ENCODE assay signal across 15 mouse cellular contexts in genomic region chr19:53454059-53454458, GRCm38 (mm10).
A peak's percentile ranks its signal among the peaks of the same experiment; 100 is the strongest.
DNase-seq lines count a peak whose midpoint lies in the region; ATAC-seq lines count a peak whose summit lies in the region.
"Had no signal": no experiment of that assay in that cellular context is flagged by ENCODE, and none has a peak within 500 bp of the region (broad histone marks: within the 10 kb centered on the region; RNA-seq: fewer than 3 reads in every experiment).

No protein-coding gene starts in this region.

- no peak overlapping the region for H3K4me3 ChIP-seq in heart, embryonic 10.5 days
- no peak overlapping the region for H3K4me3 ChIP-seq in heart, embryonic 11.5 days (ENCODE audit: low read depth, low read length)
- H3K4me3 ChIP-seq in neural tube, embryonic 13.5 days = no peak overlapping the region
- H3K4me3 ChIP-seq in hindbrain, embryonic 16.5 days (ENCODE audit: low read length) = no peak overlapping the region
- H3K4me3 ChIP-seq: gastrocnemius, adult 2 months; heart, embryonic 12.5 days; limb, embryonic 13.5 days had no signal

- H3K9me3 ChIP-seq in heart, embryonic 10.5 days = no peaks in the 10 kb centered on the region
- H3K9me3 ChIP-seq in heart, embryonic 11.5 days (replicated peaks; ENCODE audit: control insufficient read depth, low read length) = no peaks in the 10 kb centered on the region
- H3K9me3 ChIP-seq in neural tube, embryonic 13.5 days = no peaks in the 10 kb centered on the region
- H3K9me3 ChIP-seq in hindbrain, embryonic 16.5 days (ENCODE audit: control insufficient read depth, low read length) = no peaks in the 10 kb centered on the region
- H3K9me3 ChIP-seq: heart, embryonic 12.5 days; limb, embryonic 13.5 days had no signal

- no peak overlapping the region for H3K9ac ChIP-seq in heart, embryonic 11.5 days (ENCODE audit: low read depth, low read length)
- no peak overlapping the region for H3K9ac ChIP-seq in neural tube, embryonic 13.5 days
- H3K9ac ChIP-seq in hindbrain, embryonic 16.5 days (ENCODE audit: low read depth, low read length) = no peak overlapping the region
- H3K9ac ChIP-seq: heart, embryonic 12.5 days; limb, embryonic 13.5 days; liver, postnatal 0 days had no signal

- H3K4me2 ChIP-seq in heart, embryonic 11.5 days = no peak overlapping the region
- H3K4me2 ChIP-seq in neural tube, embryonic 13.5 days = no peak overlapping the region
- H3K4me2 ChIP-seq in hindbrain, embryonic 16.5 days (ENCODE audit: low read length) = no peak overlapping the region
- H3K4me2 ChIP-seq: heart, embryonic 12.5 days; limb, embryonic 13.5 days had no signal

- no peak for DNase-seq in heart, embryonic 10.5 days (ENCODE audit: low spot score)
- no peak for DNase-seq in neural tube, embryonic 10.5 days (ENCODE audit: extremely low spot score, low spot score)
- DNase-seq in cerebellum, postnatal 10 days = peak; percentile 92 to 93
- DNase-seq in adrenal gland, postnatal 36 days = no peak
- no peak for DNase-seq in spleen, adult 12 weeks (ENCODE audit: low spot score)
- DNase-seq: adrenal gland, postnatal 10 days; gastrocnemius, adult 2 months; kidney, postnatal 25 days; liver, postnatal 0 days; thymus, postnatal 36 days had no signal

- H3K4me1 ChIP-seq in heart, embryonic 10.5 days = peaks cover 52% of the 10 kb centered on the region
- H3K4me1 ChIP-seq in heart, embryonic 11.5 days (ENCODE audit: control insufficient read depth, insufficient read depth, low read length) = peaks cover 22% of the 10 kb centered on the region
- H3K4me1 ChIP-seq in neural tube, embryonic 13.5 days (replicated peaks) = peaks cover 32% of the 10 kb centered on the region
- H3K4me1 ChIP-seq in hindbrain, embryonic 16.5 days (ENCODE audit: control insufficient read depth, insufficient read depth, low read depth, low read length) = peaks cover 13% of the 10 kb centered on the region

- peaks cover 14% of the 10 kb centered on the region; the same call in 1 of the 2 replicates for H3K27me3 ChIP-seq in heart, embryonic 10.5 days (ENCODE audit: insufficient read depth, poor library complexity, severe bottlenecking)
- H3K27me3 ChIP-seq in heart, embryonic 11.5 days (ENCODE audit: control insufficient read depth, insufficient read depth, low read length) = no peaks in the 10 kb centered on the region
- peaks cover 13% of the 10 kb centered on the region; the same call in 1 of the 2 replicates for H3K27me3 ChIP-seq in neural tube, embryonic 13.5 days
- H3K27me3 ChIP-seq in hindbrain, embryonic 16.5 days (replicated peaks; ENCODE audit: control insufficient read depth, insufficient read depth, low read length) = no peaks in the 10 kb centered on the region

- H3K27ac ChIP-seq in heart, embryonic 10.5 days = 0 out of 2 replicates have a peak overlapping the region, but pooled peaks have one; percentile 13
- H3K27ac ChIP-seq in heart, embryonic 11.5 days (ENCODE audit: low read depth, low read length) = no peak overlapping the region
- no peak overlapping the region for H3K27ac ChIP-seq in neural tube, embryonic 13.5 days (replicated peaks)
- H3K27ac ChIP-seq in hindbrain, embryonic 16.5 days (ENCODE audit: low read depth, low read length) = no peak overlapping the region
- H3K27ac ChIP-seq: gastrocnemius, adult 2 months; limb, embryonic 13.5 days had no signal

- no peaks in the 10 kb centered on the region for H3K36me3 ChIP-seq in heart, embryonic 10.5 days
- no peaks in the 10 kb centered on the region for H3K36me3 ChIP-seq in heart, embryonic 11.5 days (ENCODE audit: control insufficient read depth, insufficient read depth, low read length)
- no peaks in the 10 kb centered on the region for H3K36me3 ChIP-seq in neural tube, embryonic 13.5 days
- no peaks in the 10 kb centered on the region for H3K36me3 ChIP-seq in hindbrain, embryonic 16.5 days (ENCODE audit: control insufficient read depth, insufficient read depth, low read length)
- H3K36me3 ChIP-seq: heart, embryonic 12.5 days; limb, embryonic 13.5 days had no signal

- no peak for ATAC-seq in heart, embryonic 11.5 days (replicated peaks; ENCODE audit: insufficient number of reproducible peaks, low FRiP score, low TSS enrichment)
- ATAC-seq in neural tube, embryonic 13.5 days (ENCODE audit: low read depth) = peak; percentile 45; the same call in 1 of the 2 replicates
- peak; percentile 55 for ATAC-seq in hindbrain, embryonic 16.5 days
- ATAC-seq: liver, postnatal 0 days had no signal

- WGBS in heart, embryonic 10.5 days = 69% methylated on average over 3 of the region's 3 CpGs
- WGBS in heart, embryonic 11.5 days (ENCODE audit: insufficient replicate concordance) = 73% methylated on average over 3 of the region's 3 CpGs
- 67% methylated on average over 3 of the region's 3 CpGs for WGBS in neural tube, embryonic 13.5 days
- WGBS in hindbrain, embryonic 16.5 days = 51% methylated on average over 3 of the region's 3 CpGs

Comparison
In these comparisons a context has a peak if more than half of its experiments do, and no peak if none do; other contexts are left out.
1. DNase-seq: peak in cerebellum, postnatal 10 days (2 of 2); none in heart, embryonic 10.5 days (single experiment), neural tube, embryonic 10.5 days (single experiment), adrenal gland, postnatal 36 days (0 of 2) and spleen, adult 12 weeks (single experiment).